8 mouse cellular contexts compared by ENCODE assay signal in genomic region chr11:94978947-94979346, GRCm38 (mm10). TPM values are rescaled to one million over a fixed set of nuclear protein-coding genes. Genes with fewer than 3 reads are reported as not detected.
DNase-seq lines count a peak whose midpoint lies in the region; ATAC-seq lines count a peak whose summit lies in the region.

No protein-coding gene starts in this region.

- DNase-seq in adrenal gland, adult (ENCODE audit: inconsistent age in 2 of 2, low spot score in 1 of 2): peak; percentile 98 to 99
- DNase-seq in embryo, embryonic 10.5 days (ENCODE audit: low spot score): peak; percentile 99
- peak; percentile 97 for DNase-seq in gastrocnemius, postnatal 14 days
- peak; percentile 91 to 98 for DNase-seq in left cerebral cortex, adult 9 months (ENCODE audit: low spot score in 2 of 2)
- peak; percentile 98 for DNase-seq in right cerebral cortex, postnatal 10 days (ENCODE audit: low spot score in 2 of 2)
- peak; percentile 96 for DNase-seq in urinary bladder, postnatal 14 days (ENCODE audit: low spot score)

- ATAC-seq in inflammation-experienced regulatory T-cells, adult 6 months: peak; percentile 99
- peak; percentile 98 for ATAC-seq in megakaryocyte progenitor cell, adult 5-6 weeks (replicated peaks; ENCODE audit: poor library complexity)

- intact Hi-C loops in gastrocnemius, postnatal 14 days (cut with DNase I; ENCODE audit: low total_unique reads): no loop called here

RNA-seq across cellular contexts. Expression of gene Sgca, which starts 2.8 kb away (rescaled TPM):
- 100 to 1,000 TPM; 201 to 224 TPM for total RNA-seq in gastrocnemius, postnatal 14 days (2021)
- not detected for polyA plus RNA-seq in inflammation-experienced regulatory T-cells, adult 6 months (2017; shearing (Covaris generic))
- not detected in 2 replicates for total RNA-seq in megakaryocyte progenitor cell, adult 5-6 weeks (2015)
- total RNA-seq in megakaryocyte progenitor cell, adult 5-6 weeks (2017): not detected in 2 replicates

RNA-seq across cellular contexts. Expression of gene Hils1, which starts 11.6 kb away (rescaled TPM):
- not detected for total RNA-seq in gastrocnemius, postnatal 14 days (2021)
- polyA plus RNA-seq in inflammation-experienced regulatory T-cells, adult 6 months (2017; shearing (Covaris generic)): not detected
- total RNA-seq in megakaryocyte progenitor cell, adult 5-6 weeks (2015): not detected in 2 replicates
- not detected in 2 replicates for total RNA-seq in megakaryocyte progenitor cell, adult 5-6 weeks (2017)

RNA-seq across cellular contexts. Expression of gene Ppp1r9b, which starts 11.9 kb away (rescaled TPM):
- total RNA-seq in gastrocnemius, postnatal 14 days (2021): 10 to 100 TPM; 38.7 to 38.8 TPM
- polyA plus RNA-seq in inflammation-experienced regulatory T-cells, adult 6 months (2017; shearing (Covaris generic)): 10 to 100 TPM; 19.1 to 24.8 (median 24.8) TPM
- 43.9 and 46.6 TPM in 2 replicates for total RNA-seq in megakaryocyte progenitor cell, adult 5-6 weeks (2015)
- total RNA-seq in megakaryocyte progenitor cell, adult 5-6 weeks (2017): 81.9 and 107 TPM in 2 replicates

RNA-seq across cellular contexts. Expression of gene Samd14, which starts 30.7 kb away (rescaled TPM):
- total RNA-seq in gastrocnemius, postnatal 14 days (2021): 1 to 10 TPM; 1.7 to 2.2 TPM
- under 1 TPM; 0.18 to 0.61 (median 0.46) TPM for polyA plus RNA-seq in inflammation-experienced regulatory T-cells, adult 6 months (2017; shearing (Covaris generic))
- total RNA-seq in megakaryocyte progenitor cell, adult 5-6 weeks (2015): 2.3 and 6.1 TPM in 2 replicates
- total RNA-seq in megakaryocyte progenitor cell, adult 5-6 weeks (2017): 0.92 and 2.6 TPM in 2 replicates

RNA-seq across cellular contexts. Expression of gene Col1a1, which starts 42.9 kb away (rescaled TPM):
- total RNA-seq in gastrocnemius, postnatal 14 days (2021): 1,000 to 10,000 TPM; 3,539 to 4,018 TPM
- polyA plus RNA-seq in inflammation-experienced regulatory T-cells, adult 6 months (2017; shearing (Covaris generic)): under 1 TPM; 0.13 to 0.62 (median 0.15) TPM
- total RNA-seq in megakaryocyte progenitor cell, adult 5-6 weeks (2015): not detected in 2 replicates
- total RNA-seq in megakaryocyte progenitor cell, adult 5-6 weeks (2017): 0.07 TPM in 1 of 2 replicates, not detected in the other

Comparison
In these comparisons a context has a peak if more than half of its experiments do, and no peak if none do; other contexts are left out.
1. Peak in every context shown above with its lines: DNase-seq and ATAC-seq.
2. RNA of gene Sgca, which starts 2.8 kb away (total RNA-seq): 201 to 224 TPM in gastrocnemius, postnatal 14 days; not detected in megakaryocyte progenitor cell, adult 5-6 weeks; every median in the first group is over 100 times any median in the second.